Mouse (Mus musculus) myocyte (in vitro differentiated cells): ENCODE results near the gene Trim30a.
"Not testable (repeated sequence)": the region's sequence is repeated elsewhere in the genome, so short reads cannot be mapped to it uniquely, and the experiment has no call there.

Experiments used
- E2F4 ChIP-seq: IDR thresholded peaks from one replicate; pipeline ENCODE4 v1.6.1; 2011; ENCODE audit warnings: mild to moderate bottlenecking, control low read depth, moderate library complexity; ENCODE audit not compliant: insufficient read depth
- MYOD1 ChIP-seq, 3 experiments: IDR thresholded peaks; one replicate each; pipeline ENCODE4 v1.6.1; 2011; ENCODE audit warnings: control low read depth in 2 of 3, low read depth in 2 of 3, mild to moderate bottlenecking in 2 of 3, moderate library complexity in 1 of 3; ENCODE audit not compliant: insufficient read length in 2 of 3, control insufficient read depth in 1 of 3
- MYOG ChIP-seq, 3 experiments: IDR thresholded peaks; one replicate each; pipeline ENCODE4 v1.6.1; 2011; ENCODE audit warnings: control low read depth in 2 of 3, low read depth in 2 of 3, mild to moderate bottlenecking in 2 of 3; ENCODE audit not compliant: insufficient read length in 2 of 3, control insufficient read depth in 1 of 3, insufficient read depth in 1 of 3
- POLR2A ChIP-seq: IDR thresholded peaks from one replicate; pipeline ENCODE4 v1.6.1; 2011; ENCODE audit warnings: low read depth, mild to moderate bottlenecking, control low read depth, moderate library complexity; ENCODE audit not compliant: insufficient read length
- TCF12 ChIP-seq: IDR thresholded peaks from one replicate; pipeline ENCODE4 v1.6.1; 2011; ENCODE audit warnings: mild to moderate bottlenecking, control low read depth; ENCODE audit not compliant: poor library complexity, insufficient read depth, severe bottlenecking
- TCF3 ChIP-seq: IDR thresholded peaks from one replicate; pipeline ENCODE4 v1.6.1; 2011; ENCODE audit warnings: low read depth, control low read depth; ENCODE audit not compliant: insufficient read length
- USF1 ChIP-seq: IDR thresholded peaks from one replicate; pipeline ENCODE4 v1.6.1; 2011; ENCODE audit warnings: low read depth, mild to moderate bottlenecking, control low read depth, moderate library complexity

DNA sequence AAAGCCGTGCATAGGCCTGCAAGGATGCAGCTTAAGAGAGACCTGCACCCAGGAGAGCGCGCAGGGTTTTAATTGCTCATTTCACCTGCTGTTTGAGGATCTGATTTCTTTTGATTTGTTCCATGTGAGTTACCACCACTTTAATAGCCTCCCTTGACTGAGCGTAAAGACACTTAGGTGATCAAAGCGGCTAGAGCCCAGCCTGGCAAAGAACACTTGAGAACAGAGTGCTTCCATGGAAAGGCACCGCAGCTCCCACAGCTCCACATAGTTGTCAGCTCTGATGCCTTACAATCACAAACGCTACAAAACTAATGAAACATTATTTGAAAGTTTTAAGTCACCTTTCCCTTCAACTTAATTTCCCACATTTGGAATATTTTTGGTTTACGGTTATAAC is 34.5 kb upstream of the Trim30a start:
- not testable (repeated sequence) for TF ChIP-seq POLR2A; MYOG (IDR thresholded peaks at IDR 0.05; ENCODE audit: control insufficient read depth in 1 of 3, insufficient read depth in 1 of 3, insufficient read length in 2 of 3, low read depth in 2 of 3); USF1; TCF12; TCF3; MYOD1 (IDR thresholded peaks at IDR 0.05; ENCODE audit: control insufficient read depth in 1 of 3, insufficient read length in 2 of 3, low read depth in 2 of 3); E2F4
